Mouse (Mus musculus) liver, postnatal 0 days (tissue): ENCODE results near the gene Osmr.

Experiments used
- CTCF ChIP-seq: sonication (generic); IDR thresholded peaks from 2 replicates; pipeline ENCODE4 v1.5.1; 2016; ENCODE audit warnings: antibody characterized with exemption, low read depth
- EP300 ChIP-seq: IDR thresholded peaks from 2 replicates; pipeline ENCODE4 v1.6.1; 2016; ENCODE audit warnings: antibody characterized with exemption, low read depth, mild to moderate bottlenecking

DNA sequence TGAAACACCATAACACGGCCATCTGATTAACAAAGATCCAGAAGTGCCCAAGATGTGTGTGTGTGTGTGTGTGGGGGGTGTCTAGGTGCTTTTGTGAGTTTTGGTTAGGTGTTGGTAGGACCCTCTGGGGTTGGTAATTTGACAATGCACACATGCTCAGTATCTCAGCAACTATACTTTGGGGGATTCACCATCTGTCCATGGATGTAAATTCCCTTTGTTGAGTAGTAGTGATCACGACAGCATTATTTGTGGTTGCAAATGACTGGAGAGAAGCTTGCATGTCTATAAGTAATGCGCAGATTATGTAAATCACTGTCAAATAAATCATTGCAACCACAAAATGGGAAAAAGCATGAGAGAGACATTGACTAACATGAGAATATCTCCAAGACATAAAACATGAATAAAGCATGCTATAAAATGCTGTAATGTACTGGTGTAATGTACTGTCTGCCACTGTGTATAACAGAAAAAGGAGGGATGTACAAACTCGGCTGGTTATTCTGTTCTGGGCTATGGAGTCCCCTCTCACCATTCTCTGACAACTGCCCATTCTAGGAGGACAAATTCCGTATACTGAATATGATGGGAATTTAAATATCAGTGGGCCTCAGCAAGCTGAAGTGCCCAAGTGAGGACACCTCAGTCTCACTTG lies 27.3 kb upstream of the Osmr start:
- TF ChIP-seq CTCF (no peak), EP300 (no peak)
